Mouse (Mus musculus) heart, postnatal 0 days (tissue): ENCODE measurements at regions not wholly inside any gene's neighbourhood (a gene's known extent, or its start where the extent isn't known, plus 50 kb on each side); places are given as distances from the start of the nearest gene placed in this dataset.

ENCODE experiments used
- ATAC-seq: fragments of 200-750 bp; cut with Nextera tagmentation; 2 replicates; pipeline ENCODE4 v1.8.0; 2017; ENCODE audit warnings: low read depth, moderate number of reproducible peaks, moderate library complexity; ENCODE audit not compliant: insufficient read depth
- DNase-seq: peaks from one replicate; pipeline ENCODE4 v3.0.0-alpha.2; 2016; ENCODE audit warnings: low spot score
- H3K27ac ChIP-seq: fragments of 300-500 bp; sonication (generic); 2 replicates; pipeline ENCODE4 v1.5.1; 2014; ENCODE audit warnings: low read depth, mild to moderate bottlenecking
- H3K27me3 ChIP-seq: fragments of 300-500 bp; sonication (generic); 2 replicates; pipeline ENCODE4 v1.6.1; 2014; ENCODE audit warnings: low read length, mixed read lengths; ENCODE audit not compliant: control insufficient read depth, insufficient read depth
- H3K36me3 ChIP-seq: fragments of 300-500 bp; sonication (generic); replicated peaks from 2 replicates; pipeline ENCODE4 v1.6.1; 2014; ENCODE audit warnings: low read length, mixed read lengths; ENCODE audit not compliant: control insufficient read depth, insufficient read depth
- H3K4me1 ChIP-seq: fragments of 300-500 bp; sonication (generic); 2 replicates; pipeline ENCODE4 v1.6.1; 2014; ENCODE audit warnings: antibody characterized with exemption; ENCODE audit not compliant: control insufficient read depth, insufficient read depth
- H3K4me2 ChIP-seq: fragments of 300-500 bp; sonication (generic); 2 replicates; pipeline ENCODE4 v1.6.1; 2014; ENCODE audit warnings: low read depth, mild to moderate bottlenecking, low read length, moderate library complexity
- H3K4me3 ChIP-seq: fragments of 300-500 bp; sonication (generic); 2 replicates; pipeline ENCODE4 v1.5.1; 2014; ENCODE audit warnings: low read depth, low read length
- H3K9ac ChIP-seq: fragments of 300-500 bp; sonication (generic); replicated peaks from 2 replicates; pipeline ENCODE4 v1.6.1; 2014; ENCODE audit warnings: low read depth, low read length, mixed read lengths
- H3K9me3 ChIP-seq: fragments of 300-500 bp; sonication (generic); replicated peaks from 2 replicates; pipeline ENCODE4 v1.6.1; 2016; ENCODE audit warnings: low read length; ENCODE audit not compliant: control insufficient read depth
- CTCF ChIP-seq: IDR thresholded peaks from 2 replicates; pipeline ENCODE4 v1.5.1; 2016; ENCODE audit warnings: antibody characterized with exemption, control low read depth, low read depth
- EP300 ChIP-seq: IDR thresholded peaks from 2 replicates; pipeline ENCODE4 v1.6.1; 2016; ENCODE audit warnings: antibody characterized with exemption, low read depth
- WGBS: fragments of 180-500 bp; shearing (Covaris S2); extraction: QIAGEN DNeasy Blood & Tissue Kit; methylation state at CpG from one replicate; pipeline ENCODE4 v1.1.7; 2014; 5-methylcytosine and 5-hydroxymethylcytosine counted together

DNA sequence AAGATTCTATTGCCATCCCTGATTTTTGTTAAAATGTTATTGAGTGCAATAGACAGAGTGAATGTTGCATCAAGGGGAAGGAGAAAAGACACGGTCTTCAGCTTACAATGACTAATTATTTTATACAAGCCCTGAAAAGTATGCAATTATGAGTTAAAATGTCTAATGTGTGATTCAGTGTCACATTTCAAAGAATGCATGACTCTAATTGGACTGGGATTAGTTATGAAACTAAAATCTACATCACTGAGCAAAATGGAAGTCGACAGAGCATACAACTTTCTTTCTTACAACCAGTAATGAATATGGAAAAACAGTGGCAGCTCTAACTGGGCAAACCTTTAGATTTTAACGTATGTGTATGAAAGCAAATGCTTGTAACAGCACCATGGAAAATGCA, 470.2 kb downstream of the Cylc2 start:
- 65% methylated on average over 3 of the region's 3 CpGs for WGBS
- Histone ChIP-seq H3K9me3 (no peaks in the 10 kb centered on the region), H3K9ac (no peak overlapping the region), H3K27ac (no peak overlapping the region), H3K36me3 (no peaks in the 10 kb centered on the region), H3K4me2 (no peak overlapping the region), H3K27me3 (no peaks in the 10 kb centered on the region), H3K4me1 (no peaks in the 10 kb centered on the region), H3K4me3 (no peak overlapping the region)
- no peak for DNase-seq
- TF ChIP-seq EP300, result no peak
- TF ChIP-seq CTCF, result no peak
- ATAC-seq, result no peak
